Mouse (Mus musculus) cerebellum, adult 9-11 months (tissue): ENCODE results near the gene Chrnb4.

Experiments
- DNase-seq: peaks from one replicate; pipeline ENCODE4 v3.0.0; 2022

The Chrnb4 gene

DNA sequence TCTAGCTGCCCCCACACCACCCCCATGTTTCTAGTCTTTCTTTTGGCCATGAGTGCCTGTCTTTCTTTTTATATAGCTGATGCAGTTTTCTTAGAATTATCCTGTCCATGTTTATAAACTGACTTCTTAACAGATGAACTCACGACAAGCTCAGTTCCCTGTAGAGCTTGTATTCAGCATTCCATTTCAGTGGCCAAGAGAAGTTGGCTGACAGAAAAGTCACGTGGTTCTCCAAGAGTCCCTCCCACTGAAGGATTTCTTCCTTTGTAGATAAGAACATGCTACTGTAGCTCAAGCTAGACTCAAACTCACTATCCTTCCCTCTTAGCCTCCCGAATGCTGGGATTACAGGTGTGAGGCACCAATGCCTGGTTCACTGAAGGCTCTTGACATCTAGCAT lies 31.7 kb downstream of the Chrnb4 start:
- DNase-seq, result no peak

DNA sequence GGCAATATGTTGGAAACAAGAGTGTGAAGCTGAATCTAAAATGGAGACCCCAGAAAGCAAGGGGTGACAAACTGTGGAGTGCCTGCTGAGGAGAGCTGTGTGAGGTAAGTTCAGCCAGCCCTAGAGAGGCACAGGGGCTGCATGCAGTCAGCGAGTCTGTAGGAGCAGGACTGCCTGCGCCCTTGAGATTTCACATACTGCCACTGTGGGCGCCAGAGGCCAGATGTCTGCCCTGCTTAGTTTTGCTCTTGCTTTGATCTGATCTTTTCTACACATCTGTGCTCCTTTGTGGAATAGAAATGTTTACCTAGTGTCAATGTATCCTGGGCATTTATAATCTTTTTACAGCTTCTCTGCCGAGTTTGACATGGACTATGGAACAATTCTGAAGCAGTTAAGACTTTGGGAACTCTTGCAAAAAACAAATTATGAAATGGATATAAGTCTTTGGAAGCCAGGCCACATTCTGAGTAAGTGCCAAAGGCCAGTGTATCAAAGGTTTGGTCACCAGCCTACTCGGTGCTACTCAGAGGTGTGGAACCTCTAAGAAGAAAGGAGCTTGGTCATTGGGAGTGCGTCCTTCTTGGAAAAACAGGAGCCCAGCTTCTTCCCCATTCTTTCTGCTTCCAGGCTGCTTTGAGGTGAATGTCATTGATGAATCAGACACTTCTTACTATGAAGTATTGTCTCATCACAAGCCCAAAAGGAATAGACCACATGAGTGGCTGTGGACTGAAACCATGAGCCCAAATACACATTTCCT lies 37.8 kb downstream of the Chrnb4 start:
- no peak for DNase-seq

GRCm38 (mm10) chr9:55009692-55010091 lies 38.9 kb downstream of the Chrnb4 start:
- no peak for DNase-seq

GRCm38 (mm10) chr9:55003609-55004008 lies 45.0 kb downstream of the Chrnb4 start:
- no peak for DNase-seq

- no peak for DNase-seq
Measured at GRCm38 (mm10) chr9:54995645-54996044, 52.9 kb downstream of the Chrnb4 start.

- no peak for DNase-seq
Measured at GRCm38 (mm10) chr9:54994381-54994780, 54.2 kb downstream of the Chrnb4 start.

GRCm38 (mm10) chr9:54990362-54990761 lies 58.2 kb downstream of the Chrnb4 start:
- DNase-seq, result no peak

- no peak for DNase-seq
Measured at GRCm38 (mm10) chr9:54982401-54982800, 66.2 kb downstream of the Chrnb4 start.

DNA sequence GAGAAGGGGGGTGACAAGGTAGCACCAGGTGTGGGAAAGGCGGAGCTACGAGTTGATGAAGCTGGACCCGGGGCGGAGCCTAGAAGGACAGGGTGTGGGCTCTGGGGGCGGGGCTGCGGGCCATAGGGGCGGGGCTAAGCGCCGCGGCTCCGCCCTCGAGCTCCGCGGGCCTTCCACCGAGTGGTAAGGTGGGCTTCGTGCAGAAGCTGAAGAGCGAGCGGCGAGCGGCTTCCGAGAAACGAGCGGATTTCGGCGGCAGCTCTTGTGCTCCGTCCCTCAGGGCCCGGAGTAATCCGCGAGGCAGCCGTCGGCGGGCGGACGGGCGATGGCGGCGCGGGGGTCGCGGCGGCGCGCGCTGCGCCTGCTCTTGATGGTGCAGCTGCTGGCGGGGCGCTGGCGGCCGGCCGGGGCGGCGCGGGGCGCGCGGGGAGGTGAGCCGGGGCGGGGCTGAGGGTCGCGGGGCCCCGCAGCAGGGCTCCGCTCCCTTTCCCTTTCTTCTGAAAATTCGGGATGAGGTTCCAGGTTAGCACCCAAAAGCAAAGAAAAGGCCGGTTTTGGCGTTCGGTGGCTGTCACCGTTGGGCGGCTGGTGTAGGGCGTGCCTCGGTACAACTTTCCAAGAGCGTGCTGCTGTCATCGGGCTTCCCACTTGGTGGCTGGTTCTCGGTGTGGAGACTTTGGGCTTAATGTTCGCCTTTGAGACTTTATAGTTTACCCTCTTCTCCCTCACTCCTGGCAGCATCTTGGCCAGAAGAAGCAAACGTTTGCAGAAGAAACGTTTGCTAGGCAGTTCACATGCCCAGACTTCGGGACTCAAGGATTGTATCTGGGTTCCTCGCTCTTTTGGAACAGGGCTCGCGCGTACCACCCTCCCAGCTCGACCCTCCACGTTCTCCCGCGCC lies 67.0 kb downstream of the Chrnb4 start:
- no peak for DNase-seq

DNA sequence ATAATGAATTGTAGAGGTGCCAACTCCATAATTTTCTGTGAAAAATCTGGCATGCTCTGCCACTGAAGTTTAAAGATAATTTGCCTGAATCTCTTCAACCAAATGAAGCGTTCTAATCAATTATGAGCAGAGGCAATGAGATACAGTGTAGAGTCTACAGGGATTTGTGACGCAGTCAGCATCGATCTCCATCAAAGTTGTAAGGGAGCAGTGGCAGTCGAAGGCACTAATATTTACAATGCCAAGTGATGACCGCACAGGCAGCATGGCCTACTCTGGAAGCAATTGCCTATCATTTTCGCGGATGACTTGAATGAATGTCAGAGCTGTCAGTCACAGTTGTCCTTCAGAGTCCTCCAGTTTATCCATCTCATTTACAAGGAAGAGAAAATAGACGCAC lies 67.9 kb downstream of the Chrnb4 start, which contains the start of gene Chrna5:
TSS of gene Chrna5 (plus strand) at position 207 of the 400 bp plus-strand sequence.
- no peak for DNase-seq
